Mouse (Mus musculus) brown adipose tissue, adult 24 weeks (tissue): Measurements from ENCODE around the gene Ogfod3. TPM values are rescaled to one million over a fixed set of nuclear protein-coding genes. Genes with fewer than 3 reads are reported as not detected.

ENCODE experiments used
- H3K27ac ChIP-seq: fragments of 200-500 bp; replicated peaks from 2 replicates; pipeline ENCODE4 v1.5.1; 2012; ENCODE audit warnings: low read depth, mild to moderate bottlenecking, low read length
- H3K4me1 ChIP-seq: fragments of 200-500 bp; 2 replicates; pipeline ENCODE4 v1.6.1; 2012; ENCODE audit warnings: low read length, mixed read lengths; ENCODE audit not compliant: control insufficient read depth, insufficient read depth, insufficient read length
- H3K4me3 ChIP-seq: fragments of 200-500 bp; 2 replicates; pipeline ENCODE4 v1.5.1; 2012; ENCODE audit warnings: low read depth, mild to moderate bottlenecking, low read length, moderate library complexity; ENCODE audit not compliant: insufficient read depth
- polyA plus RNA-seq: library from polyadenylated mRNA; stranded (reverse); fragments of >200 nt; gene quantifications from 2 replicates; pipeline ENCODE4 v1.2.4, GENCODE M21; 2012; ENCODE audit not compliant: missing spikeins, insufficient read depth, insufficient read length

Gene Ogfod3
- 15.7 and 18.7 TPM in 2 replicates for polyA plus RNA-seq

- peak within 1 kb of the TSS; percentile 58 for H3K27ac ChIP-seq
- H3K4me3 ChIP-seq = peak within 1 kb of the TSS; percentile 93
- no peaks in the 10 kb centered on the region for H3K4me1 ChIP-seq
Observed at GRCm38 (mm10) chr11:121204161-121205006, at the start of gene Ogfod3, which contains the start of gene Hexdc. Ogfod3 (minus strand) TSS chr11:121204711. Hexdc (plus strand) TSS chr11:121204433.

- H3K4me1 ChIP-seq = no peaks in the 10 kb centered on the region
- H3K4me3 ChIP-seq = no peak overlapping the region
- no peak overlapping the region for H3K27ac ChIP-seq
Observed at GRCm38 (mm10) chr11:121250196-121250595, 45.7 kb upstream of the Ogfod3 start.

- Histone ChIP-seq H3K4me1 (no peaks in the 10 kb centered on the region), H3K4me3 (no peak overlapping the region), H3K27ac (no peak overlapping the region)
Observed at GRCm38 (mm10) chr11:121239669-121240068, 35.2 kb upstream of the Ogfod3 start.

- no peaks in the 10 kb centered on the region for H3K4me1 ChIP-seq
- peak overlapping the region; percentile 39 for H3K27ac ChIP-seq
- H3K4me3 ChIP-seq = peak overlapping the region; percentile 75
Observed at GRCm38 (mm10) chr11:121237345-121238128, 33.0 kb upstream of the Ogfod3 start.

GRCm38 (mm10) chr11:121236564-121237344, 32.2 kb upstream of the Ogfod3 start, which contains the start of gene Narf:
Narf (plus strand) TSS chr11:121237253.
- H3K4me3 ChIP-seq = peak within 1 kb of the TSS; percentile 75

GRCm38 (mm10) chr11:121235475-121236238, 31.1 kb upstream of the Ogfod3 start:
- Histone ChIP-seq H3K4me1 (no peaks in the 10 kb centered on the region), H3K4me3 (no peak overlapping the region), H3K27ac (no peak overlapping the region)

More at GRCm38 (mm10) chr11:121236564-121237344, 32.2 kb upstream of the Ogfod3 start, which contains the start of gene Narf:
- H3K27ac ChIP-seq = peak within 1 kb of the TSS; percentile 97
- H3K4me1 ChIP-seq = no peaks in the 10 kb centered on the region

GRCm38 (mm10) chr11:121232706-121233105, 28.2 kb upstream of the Ogfod3 start:
- peaks cover 2% of the 10 kb centered on the region; the same call in 1 of the 2 replicates for H3K4me1 ChIP-seq
- H3K4me3 ChIP-seq = no peak overlapping the region
- no peak overlapping the region for H3K27ac ChIP-seq

GRCm38 (mm10) chr11:121231628-121232291, 27.2 kb upstream of the Ogfod3 start:
- H3K4me1 ChIP-seq = peaks cover 2% of the 10 kb centered on the region; the same call in 1 of the 2 replicates
- H3K4me3 ChIP-seq = no peak overlapping the region
- H3K27ac ChIP-seq = no peak overlapping the region

- Histone ChIP-seq H3K4me1 (peaks cover 2% of the 10 kb centered on the region; the same call in 1 of the 2 replicates), H3K4me3 (no peak overlapping the region), H3K27ac (no peak overlapping the region)
Observed at GRCm38 (mm10) chr11:121231191-121231590, 26.7 kb upstream of the Ogfod3 start.

GRCm38 (mm10) chr11:121229018-121229439, 24.5 kb upstream of the Ogfod3 start, which contains the start of gene Cybc1:
Cybc1 (minus strand) TSS chr11:121229322.
- H3K27ac ChIP-seq = peak within 1 kb of the TSS; percentile 89
- H3K4me1 ChIP-seq = peaks cover 2% of the 10 kb centered on the region; the same call in 1 of the 2 replicates
- peak within 1 kb of the TSS; percentile 86 for H3K4me3 ChIP-seq

GRCm38 (mm10) chr11:121228129-121229017, 23.9 kb upstream of the Ogfod3 start:
- peak overlapping the region; percentile 89 for H3K27ac ChIP-seq
- H3K4me3 ChIP-seq = peak overlapping the region; percentile 86
- peaks cover 2% of the 10 kb centered on the region; the same call in 1 of the 2 replicates for H3K4me1 ChIP-seq

- H3K27ac ChIP-seq = no peak overlapping the region
- no peak overlapping the region for H3K4me3 ChIP-seq
- no peaks in the 10 kb centered on the region for H3K4me1 ChIP-seq
Observed at GRCm38 (mm10) chr11:121221321-121222010, 17.0 kb upstream of the Ogfod3 start.
